Mouse (Mus musculus) liver, embryonic 16.5 days (tissue): ENCODE data around the gene Cep41. TPM values are rescaled to one million over a fixed set of nuclear protein-coding genes. Genes with fewer than 3 reads are reported as not detected.

Source experiments
- ATAC-seq: fragments of 200-750 bp; cut with Nextera tagmentation; 2 replicates; pipeline ENCODE4 v1.8.0; 2017; ENCODE audit warnings: low read depth, mild to moderate bottlenecking, moderate number of reproducible peaks, moderate library complexity
- H3K27ac ChIP-seq: fragments of 300-500 bp; sonication (generic); 2 replicates; pipeline ENCODE4 v1.5.1; 2014; ENCODE audit warnings: mild to moderate bottlenecking, low read length
- H3K27me3 ChIP-seq: fragments of 300-500 bp; sonication (generic); 2 replicates; pipeline ENCODE4 v1.6.1; 2014; ENCODE audit warnings: low read depth, low read length, mixed read lengths; ENCODE audit not compliant: control insufficient read depth, insufficient read depth
- H3K36me3 ChIP-seq: fragments of 300-500 bp; sonication (generic); 2 replicates; pipeline ENCODE4 v1.6.1; 2014; ENCODE audit warnings: mild to moderate bottlenecking; ENCODE audit not compliant: control insufficient read depth, insufficient read depth
- H3K4me1 ChIP-seq: fragments of 300-500 bp; sonication (generic); 2 replicates; pipeline ENCODE4 v1.6.1; 2014; ENCODE audit warnings: low read depth, low read length, mixed read lengths; ENCODE audit not compliant: control insufficient read depth
- H3K4me2 ChIP-seq: fragments of 300-500 bp; sonication (generic); 2 replicates; pipeline ENCODE4 v1.6.1; 2014; ENCODE audit warnings: low read depth, low read length, mixed read lengths
- H3K4me3 ChIP-seq: fragments of 300-500 bp; sonication (generic); 2 replicates; pipeline ENCODE4 v1.5.1; 2014; ENCODE audit warnings: low read depth, mild to moderate bottlenecking, low read length
- H3K9ac ChIP-seq: fragments of 300-500 bp; sonication (generic); 2 replicates; pipeline ENCODE4 v1.6.1; 2014; ENCODE audit warnings: low read depth, low read length
- H3K9me3 ChIP-seq: fragments of 300-500 bp; sonication (generic); replicated peaks from 2 replicates; pipeline ENCODE4 v1.6.1; 2016; ENCODE audit warnings: low read length; ENCODE audit not compliant: control insufficient read depth
- WGBS: fragments of 180-500 bp; shearing (Covaris S2); extraction: QIAGEN DNeasy Blood & Tissue Kit; methylation state at CpG from one replicate; pipeline ENCODE4 v1.1.7; 2014; ENCODE audit not compliant: insufficient replicate concordance; 5-methylcytosine and 5-hydroxymethylcytosine counted together
- polyA plus RNA-seq: library from polyadenylated mRNA; unstranded; fragments of >200 nt; fragmentation: Nextera tagmentation; extraction: Ambion mirVana; gene quantifications from 2 replicates; pipeline ENCODE4 v1.2.1, GENCODE M21; 2015

Gene Cep41
- polyA plus RNA-seq, 1 experiment from 2014 or later: 3.9 TPM

DNA sequence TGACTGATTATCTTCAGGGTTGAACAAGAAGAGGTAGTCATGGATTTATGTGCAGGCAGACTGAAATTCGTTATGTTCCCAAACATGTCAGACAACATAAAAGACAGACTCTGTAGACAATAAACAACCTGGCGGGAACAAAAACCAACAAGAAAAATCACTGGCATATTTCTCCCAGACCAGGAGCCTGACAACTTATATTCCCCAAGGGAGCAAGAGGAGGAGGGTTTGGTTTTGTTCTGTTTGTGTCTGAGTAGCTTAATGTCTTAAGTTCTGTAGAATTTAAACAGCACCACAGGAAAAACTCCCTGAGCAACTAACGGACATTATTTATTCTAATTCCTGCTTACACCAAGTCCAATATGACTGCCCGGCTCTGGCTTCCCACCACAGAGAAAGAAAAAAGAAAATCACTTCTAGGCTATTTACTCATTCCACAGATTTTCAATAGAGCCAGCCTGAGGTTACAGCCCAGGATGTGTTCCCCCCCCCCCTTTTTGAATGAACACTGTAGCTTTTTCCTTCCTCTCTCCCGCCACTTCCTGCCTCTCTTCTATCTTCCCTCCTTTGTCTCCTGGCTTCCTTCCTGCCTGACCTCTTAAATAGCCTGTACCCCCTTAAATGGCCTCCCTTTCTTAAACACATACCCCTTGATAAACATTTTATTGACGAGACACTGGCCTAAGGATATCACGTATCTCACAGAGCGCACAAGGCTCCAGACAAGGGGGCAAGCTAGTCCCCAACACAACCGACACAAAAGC lies 40.9 kb downstream of the Cep41 start:
- H3K4me3 ChIP-seq: no peak overlapping the region

DNA sequence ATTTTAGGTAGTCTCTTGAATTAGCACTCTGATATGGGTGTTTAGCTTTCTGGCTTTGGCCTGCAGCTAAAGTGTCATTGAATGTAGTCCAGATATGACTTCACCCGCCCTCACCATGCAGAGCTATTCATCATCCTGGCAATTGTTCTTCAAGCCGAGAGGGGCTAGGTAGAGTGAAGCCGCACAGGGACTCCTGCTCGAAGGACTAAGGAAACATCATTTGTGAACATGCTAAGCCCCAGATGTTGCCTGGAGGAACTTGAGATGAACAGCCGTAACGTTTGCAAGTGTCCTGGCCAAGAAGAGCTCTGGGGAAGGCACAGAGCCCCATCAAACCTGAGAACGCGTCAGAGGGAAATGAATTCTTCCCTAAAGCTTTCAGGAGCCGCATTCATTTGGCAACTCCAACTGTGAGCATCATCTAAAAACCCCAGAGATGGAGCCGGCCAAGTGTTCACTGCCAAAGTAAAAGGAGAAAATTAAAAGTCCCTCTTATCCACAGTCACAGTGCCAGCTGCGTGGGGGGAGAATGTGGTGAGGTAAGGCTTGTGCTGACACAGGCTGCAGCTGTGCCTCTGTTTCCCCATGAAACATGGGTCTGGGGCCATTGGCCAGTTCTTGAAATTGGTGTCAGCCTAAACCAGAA lies 43.8 kb downstream of the Cep41 start:
- 69% methylated on average over 11 of the region's 11 CpGs for WGBS

More for the DNA sequence above, 40.9 kb downstream of the Cep41 start:
- ATAC-seq: no peak
- WGBS: 40% methylated on average over 9 of the region's 9 CpGs
- no peak overlapping the region for H3K4me2 ChIP-seq
- H3K4me1 ChIP-seq: no peaks in the 10 kb centered on the region
- H3K27me3 ChIP-seq: no peaks in the 10 kb centered on the region
- no peaks in the 10 kb centered on the region for H3K9me3 ChIP-seq
- H3K27ac ChIP-seq: no peak overlapping the region
- no peak overlapping the region for H3K9ac ChIP-seq
- H3K36me3 ChIP-seq: no peaks in the 10 kb centered on the region

DNA sequence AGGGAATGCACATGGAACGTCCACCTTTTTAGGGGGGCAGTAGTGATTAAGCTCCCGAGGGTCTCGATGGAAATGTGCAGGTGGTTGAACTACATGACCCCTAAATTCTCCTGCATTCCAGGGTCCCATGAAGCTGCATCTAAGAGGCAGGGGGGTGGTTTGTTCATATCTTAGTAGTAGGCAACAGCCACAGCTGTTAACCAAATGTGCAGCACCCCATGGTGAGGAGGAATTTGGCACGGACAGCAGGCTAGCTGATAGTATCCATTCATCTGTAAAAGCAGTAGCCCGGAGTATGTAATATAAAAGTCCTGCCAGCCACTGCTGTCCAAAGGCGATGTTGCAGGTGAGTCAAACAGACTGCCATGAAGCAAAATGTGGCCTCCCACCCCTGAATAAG lies 48.2 kb downstream of the Cep41 start:
- Histone ChIP-seq H3K36me3 (no peaks in the 10 kb centered on the region), H3K9me3 (no peaks in the 10 kb centered on the region), H3K4me3 (no peak overlapping the region), H3K9ac (no peak overlapping the region), H3K4me1 (no peaks in the 10 kb centered on the region), H3K4me2 (no peak overlapping the region), H3K27me3 (no peaks in the 10 kb centered on the region), H3K27ac (no peak overlapping the region)
- WGBS: 57% methylated on average over 6 of the region's 6 CpGs
- no peak for ATAC-seq

More for the DNA sequence above, 43.8 kb downstream of the Cep41 start:
- Histone ChIP-seq H3K9ac (no peak overlapping the region), H3K4me1 (no peaks in the 10 kb centered on the region), H3K36me3 (no peaks in the 10 kb centered on the region), H3K4me2 (no peak overlapping the region), H3K27ac (no peak overlapping the region), H3K27me3 (no peaks in the 10 kb centered on the region), H3K9me3 (no peaks in the 10 kb centered on the region), H3K4me3 (no peak overlapping the region)
- ATAC-seq: no peak

DNA sequence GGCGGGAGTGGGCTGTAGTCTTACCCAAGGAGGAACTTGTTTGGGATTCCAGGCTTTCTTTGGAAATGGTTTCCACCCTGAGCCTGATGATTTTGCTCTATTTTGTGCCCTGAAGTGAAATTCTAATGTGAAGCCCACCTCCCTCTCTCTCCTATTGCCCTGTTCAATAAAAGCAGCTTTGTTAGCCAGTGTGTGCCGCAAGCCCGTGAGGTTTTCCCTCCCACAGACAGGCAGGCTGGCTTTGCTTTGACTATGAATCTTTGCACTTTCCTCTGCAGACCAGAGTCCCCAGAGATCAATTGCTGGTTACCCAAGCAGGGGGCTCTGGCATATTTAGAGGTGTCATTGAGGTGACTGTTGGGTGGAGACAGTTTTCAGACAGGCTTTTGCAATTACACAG lies 49.1 kb downstream of the Cep41 start:
- 78% methylated on average over 3 of the region's 3 CpGs for WGBS
- H3K36me3 ChIP-seq: no peaks in the 10 kb centered on the region
- ATAC-seq: no peak

DNA sequence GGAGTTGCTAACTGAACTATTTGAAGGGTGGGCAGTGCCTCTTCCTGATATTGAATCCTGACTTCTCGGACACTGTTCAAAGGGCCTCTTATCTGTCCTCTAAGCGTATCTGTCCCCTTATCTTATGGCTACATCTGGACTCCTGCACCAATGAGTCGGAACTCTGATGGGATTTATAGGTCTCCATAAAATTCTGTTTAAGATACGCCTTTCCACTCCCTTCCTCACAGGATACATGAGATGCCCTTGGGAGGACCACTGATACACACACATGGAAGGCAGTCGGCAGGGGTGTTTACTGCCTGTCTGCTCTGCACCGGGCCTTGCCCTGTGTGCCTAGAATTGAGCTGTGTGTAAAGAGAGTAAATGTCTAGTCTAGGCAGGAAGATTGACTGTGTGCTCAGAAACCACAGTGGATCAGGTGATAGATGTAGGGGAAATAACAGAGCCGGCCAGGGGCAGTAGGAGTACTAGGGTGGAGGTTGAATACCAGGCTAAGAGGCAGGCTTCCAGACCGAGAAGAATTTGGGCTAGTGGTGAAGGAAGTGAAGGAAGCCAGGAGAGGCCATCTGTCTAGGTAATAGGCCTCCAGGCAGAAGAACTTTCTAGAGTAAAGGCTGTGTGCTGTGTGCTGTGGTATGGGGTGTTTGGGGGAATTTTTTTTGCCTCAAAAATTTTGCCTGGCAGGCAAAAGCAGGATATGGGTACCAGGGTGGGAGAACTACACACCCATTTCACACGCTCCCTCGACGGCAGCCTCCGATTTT lies 49.7 kb downstream of the Cep41 start:
- Histone ChIP-seq H3K9ac (no peak overlapping the region), H3K36me3 (no peaks in the 10 kb centered on the region), H3K9me3 (no peaks in the 10 kb centered on the region), H3K27me3 (no peaks in the 10 kb centered on the region), H3K4me3 (no peak overlapping the region), H3K27ac (no peak overlapping the region), H3K4me2 (no peak overlapping the region), H3K4me1 (peaks cover 2% of the 10 kb centered on the region)
- 31% methylated on average over 12 of the region's 12 CpGs for WGBS
- ATAC-seq: no peak

More for the DNA sequence above, 49.1 kb downstream of the Cep41 start:
- H3K27ac ChIP-seq: no peak overlapping the region
- H3K9me3 ChIP-seq: no peaks in the 10 kb centered on the region
- H3K9ac ChIP-seq: no peak overlapping the region
- no peaks in the 10 kb centered on the region for H3K4me1 ChIP-seq
- no peaks in the 10 kb centered on the region for H3K27me3 ChIP-seq
- no peak overlapping the region for H3K4me2 ChIP-seq
- no peak overlapping the region for H3K4me3 ChIP-seq

DNA sequence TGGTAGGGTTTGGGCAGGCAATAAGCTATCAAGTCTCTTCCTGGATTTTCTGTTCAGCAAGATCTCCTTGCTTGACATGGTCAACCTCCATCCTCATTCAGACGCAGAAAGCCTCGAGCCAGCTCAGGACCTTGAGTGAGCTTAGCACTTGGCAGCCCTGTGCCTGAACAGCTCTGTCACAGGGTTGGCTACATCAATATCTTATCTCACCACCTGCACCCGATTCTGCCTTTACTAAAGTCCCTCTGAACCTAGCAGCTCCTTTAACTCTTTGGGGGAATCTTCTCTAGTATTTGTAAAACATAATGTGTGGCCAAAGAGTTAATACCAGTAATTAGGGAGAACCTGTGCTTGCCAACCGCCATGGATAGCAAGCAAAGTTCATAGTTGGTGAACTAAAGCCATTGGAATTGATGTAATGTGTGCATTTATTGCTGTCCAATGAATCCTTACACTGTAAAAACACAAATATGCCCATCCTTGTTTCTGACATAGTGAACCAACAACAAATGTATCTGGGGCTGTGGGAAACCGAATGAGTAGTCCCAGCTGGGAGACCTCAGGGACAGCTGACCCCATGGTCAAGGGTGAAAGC lies 54.8 kb downstream of the Cep41 start, which contains the start of gene Cpa1:
Gene Cpa1, plus strand, starts transcription at position 545 of the 595 bp plus-strand sequence.
- Histone ChIP-seq H3K4me2 (no peak within 1 kb of the TSS), H3K27ac (no peak within 1 kb of the TSS), H3K36me3 (no peaks in the 10 kb centered on the region), H3K9me3 (no peaks in the 10 kb centered on the region), H3K4me1 (peaks cover 5% of the 10 kb centered on the region), H3K9ac (no peak within 1 kb of the TSS), H3K4me3 (no peak within 1 kb of the TSS), H3K27me3 (no peaks in the 10 kb centered on the region)
- 29% methylated on average over 5 of the region's 5 CpGs for WGBS
- peak; percentile 58; the same call in 1 of the 2 replicates for ATAC-seq

DNA sequence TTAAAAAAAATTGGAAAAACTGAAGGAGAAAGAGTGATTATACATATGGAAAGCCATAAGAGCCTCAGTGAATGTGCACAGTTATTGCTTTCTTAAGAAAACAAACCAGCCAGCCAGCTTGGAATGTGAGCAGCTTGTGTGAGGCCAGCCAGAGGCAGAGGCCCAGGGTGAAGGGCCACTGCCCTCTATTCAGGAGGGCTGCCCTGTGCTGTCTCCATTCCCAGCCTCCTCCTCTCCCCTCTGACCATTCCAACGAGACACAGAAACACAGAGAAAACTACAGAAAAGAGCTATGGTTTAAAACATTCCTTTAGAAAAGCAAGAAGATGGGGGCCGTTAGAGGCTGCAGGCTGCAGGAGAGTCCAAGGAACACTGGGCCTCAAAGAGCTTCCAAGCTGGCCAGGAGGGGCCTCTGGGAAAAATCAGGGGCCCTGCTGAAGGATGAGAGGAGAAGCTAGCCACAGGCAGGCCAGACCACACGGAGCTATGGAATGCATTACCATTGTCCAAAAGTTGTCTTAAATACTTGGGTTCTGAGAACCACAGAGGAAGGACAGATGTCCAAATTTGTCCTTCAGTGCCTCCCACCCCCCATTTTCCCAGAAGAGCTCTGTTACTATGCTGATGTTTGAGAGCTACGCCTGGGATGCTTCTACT lies 57.2 kb downstream of the Cep41 start:
- Histone ChIP-seq H3K9me3 (no peaks in the 10 kb centered on the region), H3K4me2 (no peak overlapping the region), H3K9ac (no peak overlapping the region), H3K4me3 (no peak overlapping the region), H3K27me3 (no peaks in the 10 kb centered on the region), H3K36me3 (no peaks in the 10 kb centered on the region), H3K4me1 (peaks cover 5% of the 10 kb centered on the region), H3K27ac (no peak overlapping the region)
- 62% methylated on average over 4 of the region's 4 CpGs for WGBS
- no peak for ATAC-seq

DNA sequence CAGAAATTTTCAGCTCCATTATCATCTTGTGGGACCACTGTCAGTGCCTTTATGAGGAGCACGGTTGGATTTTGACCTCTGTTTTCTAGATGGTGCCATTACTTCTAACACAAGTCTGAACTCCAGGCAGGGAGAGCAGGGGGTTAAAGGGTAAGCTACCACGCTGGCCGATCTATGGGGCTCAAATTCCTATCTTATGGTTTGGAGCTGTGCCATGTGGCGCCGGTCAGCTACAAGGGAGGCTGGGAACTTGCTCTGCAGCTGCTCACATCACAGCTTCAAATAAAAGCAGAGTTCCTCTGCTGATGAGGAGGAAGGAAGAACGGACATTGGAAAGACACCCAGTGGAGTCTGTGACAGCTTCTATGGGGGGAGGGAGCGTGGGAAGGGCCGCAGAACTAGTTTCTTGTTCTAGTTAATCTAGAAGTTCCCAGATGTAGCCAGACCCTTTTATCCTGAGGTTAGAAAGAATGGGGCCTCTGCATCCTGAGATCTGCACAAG lies 58.1 kb downstream of the Cep41 start:
- Histone ChIP-seq H3K4me2 (no peak overlapping the region), H3K9ac (no peak overlapping the region), H3K4me3 (no peak overlapping the region), H3K36me3 (no peaks in the 10 kb centered on the region), H3K27me3 (no peaks in the 10 kb centered on the region), H3K4me1 (peaks cover 5% of the 10 kb centered on the region), H3K27ac (no peak overlapping the region), H3K9me3 (no peaks in the 10 kb centered on the region)
- peak; percentile 43; the same call in 1 of the 2 replicates for ATAC-seq
- WGBS: 44% methylated on average over 8 of the region's 8 CpGs
